Mouse (Mus musculus) T-helper 17 cell (primary cell): Measurements from ENCODE around the gene Nadk.
"Not testable (repeated sequence)": the region's sequence is repeated elsewhere in the genome, so short reads cannot be mapped to it uniquely, and the experiment has no call there.

Experiments used
- in situ Hi-C, 2 experiments: fragments of 300-600 bp; cut with MboI, MseI; formaldehyde crosslinking; loops; 1 replicate in 1 of 2; 2 replicates in 1 of 2; pipeline ENCODE4 v1.15.1; 2025; ENCODE audit warnings: high pct_unique_total_duplicates in 2 of 2

The Nadk gene

GRCm38 (mm10) chr4:155569818-155570217 is 7.6 kb downstream of the Nadk start:
- in situ Hi-C loops, result no loop called here

- in situ Hi-C loops, result not testable (repeated sequence)
Observed at GRCm38 (mm10) chr4:155570315-155570714, 8.1 kb downstream of the Nadk start.

GRCm38 (mm10) chr4:155571442-155571841 is 9.3 kb downstream of the Nadk start:
- in situ Hi-C loops, result no loop called here

- in situ Hi-C loops, result no loop called here
Observed at GRCm38 (mm10) chr4:155573155-155573554, 11.0 kb downstream of the Nadk start.

- in situ Hi-C loops, result no loop called here
Observed at GRCm38 (mm10) chr4:155573876-155574275, 11.7 kb downstream of the Nadk start.

GRCm38 (mm10) chr4:155574931-155575330 is 12.8 kb downstream of the Nadk start:
- in situ Hi-C loops, result loop anchor here (5.0 to 25.0 kb wide), 3 partner anchors 93 to 1438 kb away; partner anchors contain the start of genes Trp73 (in 1 of the 2) and Wrap73 (in 1 of the 2)

GRCm38 (mm10) chr4:155575521-155575920 is 13.3 kb downstream of the Nadk start:
- in situ Hi-C loops, result loop anchor here (5.0 to 25.0 kb wide), 3 partner anchors 93 to 1438 kb away; partner anchors contain the start of genes Trp73 (in 1 of the 2) and Wrap73 (in 1 of the 2)

GRCm38 (mm10) chr4:155577132-155577531 is 15.0 kb downstream of the Nadk start:
- in situ Hi-C loops, result loop anchor here (5.0 to 25.0 kb wide), 3 partner anchors 95 to 1440 kb away; partner anchors contain the start of genes Trp73 (in 1 of the 2) and Wrap73 (in 1 of the 2)

- in situ Hi-C loops, result loop anchor here (5.0 to 25.0 kb wide), 3 partner anchors 95 to 1440 kb away; partner anchors contain the start of genes Trp73 (in 1 of the 2) and Wrap73 (in 1 of the 2)
Observed at GRCm38 (mm10) chr4:155577741-155578140, 15.6 kb downstream of the Nadk start.

- in situ Hi-C loops, result loop anchor here (5.0 to 25.0 kb wide), 3 partner anchors 96 to 1441 kb away; partner anchors contain the start of genes Trp73 (in 1 of the 2) and Wrap73 (in 1 of the 2)
Observed at GRCm38 (mm10) chr4:155578336-155579125, 16.4 kb downstream of the Nadk start.

GRCm38 (mm10) chr4:155580420-155580819 is 18.2 kb downstream of the Nadk start:
- in situ Hi-C loops, result loop anchor here in 1 of 2 experiments (25.0 kb wide), 1 partner anchor 1443 kb away; the partner anchor contains the start of genes Trp73 and Wrap73

- in situ Hi-C loops, result loop anchor here in 1 of 2 experiments (25.0 kb wide), 1 partner anchor 1445 kb away; the partner anchor contains the start of genes Trp73 and Wrap73
Observed at GRCm38 (mm10) chr4:155582279-155582905, 20.2 kb downstream of the Nadk start.

GRCm38 (mm10) chr4:155589356-155589755 is 27.2 kb downstream of the Nadk start:
- in situ Hi-C loops, result loop anchor here in 1 of 2 experiments (25.0 kb wide), 1 partner anchor 1452 kb away; the partner anchor contains the start of genes Trp73 and Wrap73

GRCm38 (mm10) chr4:155591012-155591719 is 29.0 kb downstream of the Nadk start:
- in situ Hi-C loops, result loop anchor here in 1 of 2 experiments (10.0 to 25.0 kb wide), 2 partner anchors 916 to 1454 kb away; partner anchors contain the start of genes Trp73 and Wrap73

- in situ Hi-C loops, result loop anchor here in 1 of 2 experiments (10.0 to 25.0 kb wide), 2 partner anchors 919 to 1456 kb away; partner anchors contain the start of genes Trp73 and Wrap73
Observed at GRCm38 (mm10) chr4:155593780-155594179, 31.6 kb downstream of the Nadk start.

- in situ Hi-C loops, result loop anchor here in 1 of 2 experiments (10.0 to 25.0 kb wide), 2 partner anchors 921 to 1458 kb away; partner anchors contain the start of genes Trp73 and Wrap73
Observed at GRCm38 (mm10) chr4:155595777-155596176, 33.6 kb downstream of the Nadk start.

- in situ Hi-C loops, result loop anchor here in 1 of 2 experiments (10.0 to 25.0 kb wide), 2 partner anchors 922 to 1459 kb away; partner anchors contain the start of genes Trp73 and Wrap73
Observed at GRCm38 (mm10) chr4:155596606-155597005, 34.4 kb downstream of the Nadk start.

- in situ Hi-C loops, result loop anchor here in 1 of 2 experiments (10.0 to 25.0 kb wide), 2 partner anchors 924 to 1461 kb away; partner anchors contain the start of genes Trp73 and Wrap73
Observed at GRCm38 (mm10) chr4:155598536-155598935, 36.4 kb downstream of the Nadk start.

- in situ Hi-C loops, result loop anchor here in 1 of 2 experiments (10.0 to 25.0 kb wide), 2 partner anchors 925 to 1463 kb away; partner anchors contain the start of genes Trp73 and Wrap73
Observed at GRCm38 (mm10) chr4:155599901-155600825, 38.0 kb downstream of the Nadk start.
